Mouse (Mus musculus) olfactory bulb, adult 2 months (tissue): ENCODE data around the gene Cabp7. TPM values are rescaled to one million over a fixed set of nuclear protein-coding genes. Genes with fewer than 3 reads are reported as not detected.

Experiments used
- H3K27ac ChIP-seq: fragments of 200-500 bp; 2 replicates; pipeline ENCODE4 v1.5.1; 2012; ENCODE audit warnings: low read depth, low read length; ENCODE audit not compliant: insufficient read depth
- H3K4me1 ChIP-seq: fragments of 200-500 bp; 2 replicates; pipeline ENCODE4 v1.6.1; 2012; ENCODE audit warnings: low read length; ENCODE audit not compliant: control insufficient read depth, insufficient read depth
- H3K4me3 ChIP-seq: fragments of 200-500 bp; 2 replicates; pipeline ENCODE4 v1.5.1; 2012; ENCODE audit warnings: mild to moderate bottlenecking, low read depth, low read length, moderate library complexity; ENCODE audit not compliant: insufficient read depth
- CTCF ChIP-seq: fragments of 200-500 bp; IDR thresholded peaks from 2 replicates; pipeline ENCODE4 v1.5.1; 2012; ENCODE audit warnings: low read depth, mild to moderate bottlenecking, low read length, moderate library complexity; ENCODE audit not compliant: insufficient read depth
- POLR2A ChIP-seq: fragments of 200-500 bp; IDR thresholded peaks from 2 replicates; pipeline ENCODE4 v1.6.1; 2012; ENCODE audit warnings: mild to moderate bottlenecking, low read depth, low read length, moderate library complexity; ENCODE audit not compliant: insufficient read depth
- WGBS: fragments of 180-500 bp; shearing (Covaris S2); methylation state at CpG from one replicate; pipeline ENCODE4 v1.1.7; 2018; 5-methylcytosine and 5-hydroxymethylcytosine counted together
- polyA plus RNA-seq: library from polyadenylated mRNA; stranded (reverse); fragments of >200 nt; gene quantifications from 2 replicates; pipeline ENCODE4 v1.2.4, GENCODE M21; 2012; ENCODE audit warnings: low replicate concordance; ENCODE audit not compliant: missing spikeins, insufficient read depth, insufficient read length

Cabp7 gene
- polyA plus RNA-seq, 1 experiment, result not detected

GRCm38 (mm10) chr11:4769293-4769692 is 22.7 kb upstream of the Cabp7 start:
- H3K27ac ChIP-seq, result no peak overlapping the region
- WGBS, result 64% methylated on average over 7 of the region's 7 CpGs
- TF ChIP-seq CTCF (no peak), POLR2A (no peak)
- H3K4me3 ChIP-seq, result no peak overlapping the region
- peaks cover 12% of the 10 kb centered on the region for H3K4me1 ChIP-seq

DNA sequence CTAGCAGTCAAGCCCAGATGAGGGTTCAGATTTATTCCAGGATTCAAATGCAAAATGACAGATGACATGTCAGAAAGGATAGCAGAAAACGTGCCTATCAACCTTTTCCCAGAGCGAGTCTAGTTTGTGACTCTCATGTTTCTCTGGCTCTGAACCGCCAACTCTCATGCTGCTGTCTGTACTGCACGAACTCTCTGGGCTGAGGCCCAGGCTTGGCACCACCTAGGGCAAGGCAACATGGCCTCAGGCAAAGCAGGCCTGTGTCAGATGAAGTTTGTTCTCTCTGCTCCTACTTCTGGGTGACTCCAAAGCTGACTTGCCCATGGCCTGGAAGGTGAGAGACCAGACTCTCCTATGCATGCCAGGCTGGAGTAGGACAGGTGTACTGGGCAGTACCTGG is 21.8 kb upstream of the Cabp7 start:
- peaks cover 17% of the 10 kb centered on the region for H3K4me1 ChIP-seq
- WGBS, result 88% methylated on average over 4 of the region's 4 CpGs
- TF ChIP-seq CTCF (no peak), POLR2A (no peak)
- no peak overlapping the region for H3K4me3 ChIP-seq
- H3K27ac ChIP-seq, result no peak overlapping the region

GRCm38 (mm10) chr11:4764476-4764875 is 17.9 kb upstream of the Cabp7 start:
- 41% methylated on average over 5 of the region's 5 CpGs for WGBS
- TF ChIP-seq CTCF, result no peak
- TF ChIP-seq POLR2A, result no peak
- H3K4me1 ChIP-seq, result peaks cover 38% of the 10 kb centered on the region
- H3K27ac ChIP-seq, result no peak overlapping the region
- no peak overlapping the region for H3K4me3 ChIP-seq

- no peak overlapping the region for H3K4me3 ChIP-seq
- WGBS, result 59% methylated on average over 5 of the region's 5 CpGs
- peaks cover 38% of the 10 kb centered on the region for H3K4me1 ChIP-seq
- H3K27ac ChIP-seq, result no peak overlapping the region
- TF ChIP-seq POLR2A (no peak), CTCF (no peak)
Observed at GRCm38 (mm10) chr11:4763631-4764030, 17.1 kb upstream of the Cabp7 start.

GRCm38 (mm10) chr11:4762511-4762910 is 15.9 kb upstream of the Cabp7 start:
- Histone ChIP-seq H3K4me3 (no peak overlapping the region), H3K27ac (no peak overlapping the region), H3K4me1 (peaks cover 38% of the 10 kb centered on the region)
- TF ChIP-seq POLR2A, result no peak
- WGBS, result 72% methylated on average over 2 of the region's 2 CpGs

GRCm38 (mm10) chr11:4761991-4762390 is 15.4 kb upstream of the Cabp7 start:
- no peak overlapping the region for H3K27ac ChIP-seq
- TF ChIP-seq CTCF (no peak), POLR2A (no peak)
- 45% methylated on average over 6 of the region's 6 CpGs for WGBS

GRCm38 (mm10) chr11:4760438-4760837 is 13.9 kb upstream of the Cabp7 start:
- Histone ChIP-seq H3K27ac (no peak overlapping the region), H3K4me1 (peaks cover 41% of the 10 kb centered on the region), H3K4me3 (no peak overlapping the region)
- 58% methylated on average over 4 of the region's 4 CpGs for WGBS
- TF ChIP-seq CTCF, result no peak
- no peak for TF ChIP-seq POLR2A

More at GRCm38 (mm10) chr11:4761991-4762390, 15.4 kb upstream of the Cabp7 start:
- peaks cover 41% of the 10 kb centered on the region for H3K4me1 ChIP-seq
- H3K4me3 ChIP-seq, result no peak overlapping the region

DNA sequence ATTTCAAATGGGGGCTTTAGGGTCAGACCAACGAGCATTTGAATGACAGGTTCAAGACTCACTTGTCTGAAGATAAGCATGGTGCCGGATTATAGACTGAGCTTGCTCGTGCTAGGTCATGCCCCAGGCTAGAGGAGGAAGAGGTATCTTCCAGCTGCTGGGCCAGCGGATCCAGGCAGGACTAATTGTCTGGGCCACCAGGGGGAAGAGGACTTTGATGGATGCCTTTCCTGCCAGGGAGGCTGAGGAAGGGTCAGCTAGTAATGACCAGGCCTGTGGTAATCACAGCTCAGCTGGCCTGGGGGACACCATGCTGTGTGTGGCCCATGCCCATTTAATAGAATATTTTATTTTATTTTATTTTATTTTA is 11.2 kb upstream of the Cabp7 start:
- Histone ChIP-seq H3K4me1 (peaks cover 23% of the 10 kb centered on the region), H3K4me3 (no peak overlapping the region), H3K27ac (no peak overlapping the region)
- 81% methylated on average over 4 of the region's 4 CpGs for WGBS
- no peak for TF ChIP-seq CTCF
- no peak for TF ChIP-seq POLR2A

GRCm38 (mm10) chr11:4756984-4757788 is 10.6 kb upstream of the Cabp7 start:
- 82% methylated on average over 11 of the region's 11 CpGs for WGBS
- no peak overlapping the region for H3K27ac ChIP-seq
- TF ChIP-seq CTCF (no peak), POLR2A (no peak)
- H3K4me1 ChIP-seq, result peaks cover 19% of the 10 kb centered on the region
- no peak overlapping the region for H3K4me3 ChIP-seq
